Mouse (Mus musculus) urinary bladder, postnatal 4 days (tissue): ENCODE results near the gene Fgfr2.

Experiments
- DNase-seq, 2 experiments: peaks; one replicate each; pipeline ENCODE4 v3.0.0; 2021 to 2022; ENCODE audit warnings: low spot score in 2 of 2

The Fgfr2 gene

GRCm38 (mm10) chr7:130288719-130289427 is 2834.3 kb downstream of the Fgfr2 start:
- peak in 1 of 2 experiments; percentile 38 for DNase-seq

GRCm38 (mm10) chr7:130288248-130288647 is 2834.9 kb downstream of the Fgfr2 start:
- DNase-seq = no peak

GRCm38 (mm10) chr7:130278738-130279705 is 2844.1 kb downstream of the Fgfr2 start:
- DNase-seq = no peak

- no peak for DNase-seq
Measured at GRCm38 (mm10) chr7:130278000-130278737, 2845.0 kb downstream of the Fgfr2 start.

- DNase-seq = peak; percentile 63 to 85
Measured at GRCm38 (mm10) chr7:130273265-130273664, 2849.9 kb downstream of the Fgfr2 start.

- DNase-seq = no peak
Measured at GRCm38 (mm10) chr7:130270807-130271206, 2852.3 kb downstream of the Fgfr2 start.

GRCm38 (mm10) chr7:130269124-130269867 is 2853.9 kb downstream of the Fgfr2 start:
- no peak for DNase-seq

- no peak for DNase-seq
Measured at GRCm38 (mm10) chr7:130267099-130267498, 2856.1 kb downstream of the Fgfr2 start.

GRCm38 (mm10) chr7:130266166-130266490 is 2857.0 kb downstream of the Fgfr2 start:
- peak; percentile 85 to 89 for DNase-seq

GRCm38 (mm10) chr7:130265319-130266165 is 2857.6 kb downstream of the Fgfr2 start:
- no peak for DNase-seq

- DNase-seq = peak; percentile 72
Measured at GRCm38 (mm10) chr7:130264616-130265318, 2858.4 kb downstream of the Fgfr2 start.

- DNase-seq = no peak
Measured at GRCm38 (mm10) chr7:130263799-130264351, 2859.3 kb downstream of the Fgfr2 start.

GRCm38 (mm10) chr7:130263233-130263594 is 2859.9 kb downstream of the Fgfr2 start:
- no peak for DNase-seq

- DNase-seq = no peak
Measured at GRCm38 (mm10) chr7:130262528-130263232, 2860.5 kb downstream of the Fgfr2 start.

GRCm38 (mm10) chr7:130261684-130262527 is 2861.2 kb downstream of the Fgfr2 start:
- no peak for DNase-seq

GRCm38 (mm10) chr7:130260905-130261683 is 2862.1 kb downstream of the Fgfr2 start:
- DNase-seq = no peak

- no peak for DNase-seq
Measured at GRCm38 (mm10) chr7:130260060-130260459, 2863.1 kb downstream of the Fgfr2 start.
